Mouse (Mus musculus) olfactory bulb, adult 2 months (tissue): ENCODE results near the gene Phactr2.

ENCODE experiments used
- CTCF ChIP-seq: fragments of 200-500 bp; IDR thresholded peaks from 2 replicates; pipeline ENCODE4 v1.5.1; 2012; ENCODE audit warnings: low read depth, mild to moderate bottlenecking, low read length, moderate library complexity; ENCODE audit not compliant: insufficient read depth
- POLR2A ChIP-seq: fragments of 200-500 bp; IDR thresholded peaks from 2 replicates; pipeline ENCODE4 v1.6.1; 2012; ENCODE audit warnings: mild to moderate bottlenecking, low read depth, low read length, moderate library complexity; ENCODE audit not compliant: insufficient read depth

DNA sequence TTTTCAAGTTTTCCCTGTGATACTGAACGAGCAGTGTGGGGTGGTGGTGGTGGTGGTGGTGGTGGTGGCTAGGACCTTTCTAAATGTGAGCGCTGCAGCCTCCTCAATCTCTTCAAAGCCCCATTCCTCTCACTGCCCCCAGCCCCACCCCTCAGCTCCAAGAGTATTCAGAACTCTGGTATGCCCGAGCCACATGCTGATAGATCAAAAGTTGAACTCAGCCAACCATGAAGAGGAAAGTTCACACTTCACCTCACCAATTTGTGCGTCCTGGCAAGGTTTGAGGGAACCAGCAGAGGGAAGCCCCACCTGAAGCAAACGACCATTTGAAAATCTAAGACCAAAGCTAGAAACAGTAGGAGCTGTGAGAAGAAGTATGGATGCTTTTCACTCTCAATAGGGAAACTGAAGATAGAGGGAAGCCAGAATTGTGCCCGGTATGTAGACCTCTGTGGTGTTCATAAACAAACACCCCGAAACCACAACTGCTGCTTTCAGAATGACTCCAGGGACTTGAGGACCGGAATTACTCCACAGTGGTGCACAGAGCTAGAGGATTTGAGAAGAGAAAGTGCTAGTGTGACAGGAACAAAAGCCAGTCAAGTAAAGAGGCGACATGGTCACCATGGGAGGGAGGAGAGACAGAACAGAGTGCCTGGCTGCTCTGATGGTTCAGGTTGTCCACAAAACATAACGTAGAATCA, 35.9 kb downstream of the Phactr2 start:
- TF ChIP-seq CTCF (no peak), POLR2A (no peak)
